Mouse (Mus musculus) layer of hippocampus, adult 8-10 months (tissue): Measurements from ENCODE around the gene Megf8. TPM values are rescaled to one million over a fixed set of nuclear protein-coding genes. Genes with fewer than 3 reads are reported as not detected.
A peak's percentile ranks its signal among the peaks of the same experiment; 100 is the strongest.
"Not testable (repeated sequence)": the region's sequence is repeated elsewhere in the genome, so short reads cannot be mapped to it uniquely, and the experiment has no call there.

Experiments used
- DNase-seq, 2 experiments: peaks; one replicate each; pipeline ENCODE4 v3.0.0; 2022; ENCODE audit warnings: low spot score in 2 of 2
- total RNA-seq, 4 experiments: library from RNA; stranded (reverse); gene quantifications; 2 replicates each; pipeline ENCODE4 v1.2.4; 2022

The Megf8 gene
- total RNA-seq, 4 experiments from 2014 or later, result 90.3 to 107 (median 97.0) TPM

DNA sequence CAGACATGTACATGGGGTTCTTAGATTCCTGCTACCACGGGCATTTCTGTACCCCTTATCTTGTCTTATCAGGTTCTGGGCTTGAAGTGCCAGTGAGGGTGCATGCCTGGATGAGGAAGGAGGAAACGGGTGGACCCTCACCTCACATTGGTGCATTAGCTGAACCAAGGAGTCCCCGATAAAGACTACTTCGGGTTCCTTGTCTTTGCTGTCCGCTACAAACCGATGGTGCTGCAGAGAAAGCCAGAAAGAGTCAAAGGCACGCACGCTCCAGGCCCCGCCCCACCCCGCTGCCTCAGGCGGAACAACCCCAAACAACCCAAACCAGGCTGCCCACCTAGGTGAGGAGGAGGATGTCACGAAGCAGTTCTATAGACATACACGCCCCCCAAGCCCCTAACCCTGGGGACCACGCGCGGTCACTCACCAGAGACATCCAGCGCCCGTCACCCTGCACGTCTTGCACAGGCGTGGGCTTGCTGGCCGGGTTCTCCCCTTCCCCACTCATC lies 20.0 kb upstream of the Megf8 start:
- DNase-seq, result no peak

GRCm38 (mm10) chr7:25297454-25298325 lies 19.3 kb upstream of the Megf8 start, which contains the start of gene Pafah1b3:
TSS of gene Pafah1b3 (minus strand) at chr7:25297986.
- DNase-seq, result peak; percentile 78 to 82

DNA sequence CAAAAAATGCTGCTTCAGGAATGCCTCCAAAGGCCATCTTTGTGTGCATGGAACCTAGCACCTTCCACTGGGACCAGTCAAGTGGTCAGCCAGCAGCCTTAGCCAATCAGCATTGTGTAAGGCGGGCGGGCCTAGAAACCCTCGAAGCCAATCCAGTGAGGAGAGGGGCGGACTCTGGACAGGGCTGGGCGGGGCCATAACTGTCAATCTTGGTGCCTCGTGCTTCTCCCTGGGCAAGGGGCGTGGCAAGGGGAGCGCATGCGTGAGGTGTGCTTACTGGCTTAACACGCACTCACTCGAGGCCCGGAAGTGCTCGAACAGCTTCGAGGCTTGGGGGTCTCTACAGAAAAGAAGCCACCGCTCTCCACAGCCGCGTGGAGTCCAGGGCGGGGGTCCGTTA lies 15.9 kb upstream of the Megf8 start, which contains the start of gene Prr19:
Gene Prr19, plus strand, starts transcription at position 349 of the 400 bp plus-strand sequence.
- no peak for DNase-seq

DNA sequence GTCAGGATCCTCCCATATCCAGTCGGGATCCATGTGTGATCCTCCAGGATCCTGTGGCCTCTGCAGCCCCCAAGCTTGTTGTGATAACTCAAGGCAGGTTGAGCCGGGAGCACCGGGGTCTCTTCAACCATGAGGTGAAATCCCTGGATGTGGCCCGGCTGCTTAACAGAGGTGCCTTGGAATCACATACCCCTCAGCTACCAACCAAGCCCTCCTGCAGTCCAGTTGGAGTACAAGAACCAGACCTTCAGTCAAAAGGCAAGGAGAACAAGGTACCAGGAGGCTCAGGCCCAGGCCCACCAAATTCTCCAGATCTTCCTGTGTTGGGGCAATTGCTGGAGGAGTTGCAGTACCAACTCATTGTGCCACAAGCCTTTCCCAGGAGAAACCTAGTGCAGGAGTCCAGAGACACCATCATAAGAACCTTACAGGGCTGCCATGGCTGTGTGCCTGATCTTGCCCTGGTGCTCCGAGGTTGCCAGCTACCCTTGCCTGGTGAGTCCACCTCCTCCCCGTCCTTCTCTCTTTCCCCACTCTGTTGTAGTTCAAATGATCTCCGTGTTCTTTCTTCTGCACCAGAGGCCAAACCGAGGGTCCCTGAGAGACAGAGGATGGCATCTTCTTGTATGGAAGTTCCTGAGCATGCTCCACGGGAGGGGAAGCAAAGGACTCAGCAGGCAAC lies 13.8 kb upstream of the Megf8 start:
- DNase-seq, result no peak

DNA sequence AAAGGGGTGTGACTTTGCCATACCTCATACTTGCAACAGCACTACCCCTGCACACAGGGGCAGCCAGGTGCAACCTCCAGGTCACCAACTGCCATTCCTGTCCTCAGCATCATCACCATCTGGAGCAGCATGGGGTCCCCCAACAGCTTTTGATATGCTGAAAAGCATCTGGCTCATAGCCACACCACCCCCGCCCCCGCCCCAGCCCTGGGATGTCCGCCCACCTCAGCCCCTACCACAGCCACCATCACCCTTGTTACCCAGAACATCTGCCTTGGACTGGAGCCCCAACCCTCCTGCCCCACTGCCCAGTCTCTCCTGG lies 13.3 kb upstream of the Megf8 start:
- no peak for DNase-seq

DNA sequence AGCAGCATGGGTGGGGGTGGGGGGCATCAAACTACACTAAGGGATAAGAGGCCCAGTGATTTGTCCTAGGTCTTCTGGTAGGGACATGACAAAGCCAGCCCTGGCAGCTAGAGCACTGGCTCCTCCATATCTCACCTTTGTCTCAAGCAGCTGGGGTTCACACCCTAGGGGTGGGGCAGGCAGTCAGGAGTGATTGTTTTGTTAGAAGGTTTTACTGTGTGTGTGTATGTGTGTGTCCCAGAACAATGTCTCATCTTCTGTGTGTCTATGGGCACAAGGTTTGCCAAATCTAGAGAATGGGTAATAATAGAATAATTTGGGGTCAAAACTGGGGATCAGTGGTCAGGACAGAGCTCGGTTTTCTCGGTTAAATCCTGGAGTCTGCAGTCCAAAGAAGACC lies 11.5 kb upstream of the Megf8 start:
- DNase-seq, result no peak

GRCm38 (mm10) chr7:25305956-25306613 lies 10.9 kb upstream of the Megf8 start, which contains the start of gene Tmem145:
TSS of gene Tmem145 (plus strand) at chr7:25306106.
- no peak for DNase-seq

DNA sequence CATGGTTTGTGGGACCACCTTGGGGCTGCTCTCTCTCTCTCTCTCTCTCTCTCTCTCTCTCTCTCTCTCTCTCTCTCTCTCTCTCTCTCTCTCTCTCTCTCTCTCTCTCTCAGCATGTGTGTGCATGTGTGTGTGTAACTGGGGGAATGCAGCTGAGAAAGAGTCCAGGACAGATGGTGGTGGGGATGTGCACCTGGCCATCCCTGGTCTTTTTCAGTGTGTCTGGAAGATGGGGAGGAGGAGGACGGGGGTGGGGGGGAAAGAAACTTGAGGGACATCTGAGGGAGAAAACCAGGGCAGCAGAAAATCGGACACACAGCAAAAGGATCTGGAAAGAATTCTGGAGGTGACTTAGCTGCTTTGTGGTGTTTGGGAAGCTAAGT lies 10.4 kb upstream of the Megf8 start:
- DNase-seq, result no peak

DNA sequence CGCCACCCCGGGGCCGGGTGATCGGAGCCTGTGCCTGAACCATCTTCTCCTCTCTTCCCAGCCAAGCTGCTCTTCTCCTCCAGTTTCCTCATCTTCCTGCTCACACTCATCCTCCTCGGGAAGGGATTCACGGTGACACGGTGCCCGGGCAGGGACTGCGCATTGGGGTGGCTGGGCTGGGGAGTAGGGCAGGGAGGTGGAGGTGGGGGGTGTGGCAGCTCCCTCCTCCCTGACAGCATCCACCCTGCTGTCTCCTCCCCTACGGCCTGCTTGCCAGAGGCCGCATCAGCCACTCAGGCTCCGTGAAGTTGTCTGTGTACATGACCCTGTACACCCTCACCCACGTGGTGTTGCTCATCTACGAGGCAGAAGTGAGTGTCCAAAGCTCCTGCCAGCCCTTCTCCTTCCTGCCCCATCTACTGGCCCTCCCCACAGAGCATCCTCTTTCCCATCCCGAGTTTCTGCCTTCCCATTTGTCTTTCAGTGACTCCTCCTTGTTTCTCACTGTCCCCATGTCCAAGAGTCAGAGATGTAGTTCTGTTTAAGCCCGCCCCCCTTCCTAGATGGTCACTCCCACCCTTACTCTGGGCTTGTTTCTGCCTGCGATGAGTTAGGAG lies 8.2 kb upstream of the Megf8 start:
- no peak for DNase-seq

- DNase-seq, result no peak
Measured at GRCm38 (mm10) chr7:25309425-25309824, 7.5 kb upstream of the Megf8 start.

- DNase-seq, result no peak
Measured at GRCm38 (mm10) chr7:25311193-25311592, 5.8 kb upstream of the Megf8 start.

- no peak for DNase-seq
Measured at GRCm38 (mm10) chr7:25313325-25313724, 3.6 kb upstream of the Megf8 start.

GRCm38 (mm10) chr7:25314606-25315305 lies 2.2 kb upstream of the Megf8 start:
- DNase-seq, result no peak

- DNase-seq, result no peak
Measured at GRCm38 (mm10) chr7:25315306-25316041, 1.5 kb upstream of the Megf8 start.

GRCm38 (mm10) chr7:25317446-25317999 lies 559 bp downstream of the Megf8 start:
- no peak for DNase-seq

GRCm38 (mm10) chr7:25322058-25322484 lies 5.1 kb downstream of the Megf8 start:
- DNase-seq, result no peak

DNA sequence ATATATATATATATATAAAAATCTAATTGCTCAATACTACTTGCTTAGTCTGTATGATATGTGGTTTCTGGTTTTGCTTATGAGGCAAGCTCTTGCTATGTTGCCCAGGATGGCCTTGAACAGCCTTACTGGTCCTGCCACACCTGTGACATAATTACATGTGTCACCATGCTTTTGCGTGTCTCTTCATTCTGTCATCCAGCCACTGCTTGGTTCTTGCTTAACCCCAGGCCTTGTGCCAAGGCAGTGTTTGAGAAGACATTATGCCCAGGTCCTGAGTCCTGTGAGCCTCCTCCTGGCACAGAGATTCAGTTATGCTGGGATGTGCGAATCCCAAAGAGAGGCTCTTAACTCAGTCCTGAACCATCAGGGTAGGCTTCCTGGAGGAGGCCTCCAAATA lies 6.3 kb downstream of the Megf8 start:
- DNase-seq, result no peak

GRCm38 (mm10) chr7:25325431-25325830 lies 8.5 kb downstream of the Megf8 start:
- DNase-seq, result not testable (repeated sequence)

DNA sequence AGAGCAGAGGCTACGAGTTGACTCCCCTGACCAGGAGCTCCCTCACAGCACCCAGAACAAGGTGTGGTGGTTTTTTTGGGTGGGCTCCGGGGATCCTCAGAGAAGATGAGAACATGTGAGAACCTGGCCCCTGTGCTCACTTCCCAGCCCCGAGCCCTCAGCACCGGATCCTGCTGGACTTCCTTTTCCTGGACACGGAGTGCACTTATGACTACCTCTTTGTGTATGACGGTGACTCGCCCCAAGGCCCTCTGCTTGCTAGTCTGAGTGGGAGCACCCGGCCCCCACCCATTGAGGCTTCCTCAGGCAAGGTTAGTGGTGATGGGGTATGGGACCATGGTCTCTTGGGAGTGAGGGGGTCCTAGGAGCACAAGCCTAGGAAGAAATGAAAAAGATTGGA lies 9.3 kb downstream of the Megf8 start:
- no peak for DNase-seq
